Mouse (Mus musculus): Measurements from ENCODE around the gene Adora2b.

- no peak for TF ChIP-seq CTCF (IDR thresholded peaks at IDR 0.05; ENCODE audit: borderline replicate concordance, insufficient read depth, low read depth, low read length)
- TF ChIP-seq POLR2A (IDR thresholded peaks at IDR 0.05; ENCODE audit: borderline replicate concordance, insufficient read depth, low read length), result no peak
Measured at GRCm38 (mm10) chr11:62244471-62244870, 4.3 kb upstream of the Adora2b start.
